Mouse (Mus musculus) lung, adult 2 months (tissue): ENCODE data around the gene Dlgap5.

ENCODE experiments used
- CTCF ChIP-seq: fragments of 200-500 bp; IDR thresholded peaks from 2 replicates; pipeline ENCODE4 v1.5.1; 2011; ENCODE audit warnings: mild to moderate bottlenecking, low read length, control low read depth; ENCODE audit not compliant: insufficient read depth
- POLR2A ChIP-seq: fragments of 200-500 bp; IDR thresholded peaks from 2 replicates; pipeline ENCODE4 v1.6.1; 2011; ENCODE audit warnings: low read depth, mild to moderate bottlenecking, control low read depth, low read length, borderline replicate concordance; ENCODE audit errors: extremely low read depth

DNA sequence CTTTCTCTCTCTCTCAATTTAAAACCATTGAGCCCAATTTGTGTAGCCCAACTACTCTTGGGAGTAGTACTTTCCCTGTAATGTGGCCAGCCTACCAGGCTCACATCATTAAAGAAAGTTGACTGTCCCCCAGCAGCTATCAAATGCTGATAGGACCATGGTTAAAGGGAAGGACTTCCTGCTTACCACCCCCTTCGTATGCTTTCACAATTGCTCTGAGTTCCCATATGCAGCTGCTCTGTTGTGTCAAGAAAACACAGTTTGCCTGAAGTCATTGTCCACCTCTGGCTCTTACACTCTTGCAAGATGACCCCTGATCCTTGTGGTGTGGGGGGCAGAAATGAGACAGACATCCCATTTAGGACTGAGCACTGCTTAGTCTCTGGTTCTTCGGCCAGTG is 26.7 kb upstream of the Dlgap5 start:
- TF ChIP-seq CTCF, result no peak
- no peak for TF ChIP-seq POLR2A
